Comparison of ENCODE assay signal across 15 mouse cellular contexts in the genomic region with DNA sequence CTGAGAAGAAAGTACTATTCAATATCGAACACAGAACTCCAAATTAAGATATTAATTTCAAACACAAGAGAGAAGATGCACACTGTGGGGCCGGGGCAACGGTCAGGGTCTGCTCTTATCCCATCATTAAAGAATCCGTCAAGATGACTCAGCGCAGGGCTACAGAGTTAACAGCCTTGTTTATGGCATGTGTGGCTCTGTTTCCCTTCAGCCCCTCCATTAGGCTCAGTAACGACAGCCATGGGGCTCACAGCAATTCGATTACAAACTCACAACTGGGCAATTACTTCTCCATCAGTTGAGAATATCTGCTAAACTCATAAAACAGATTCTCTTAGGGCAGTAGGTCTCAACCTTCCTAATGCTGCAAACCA.
"Had no signal": no experiment of that assay in that cellular context is flagged by ENCODE, and none has a peak within 500 bp of the region (broad histone marks: within the 10 kb centered on the region; RNA-seq: fewer than 3 reads in every experiment).

No protein-coding gene starts in this region.

- H3K4me3 ChIP-seq: layer of hippocampus, adult 2 months; limb, embryonic 15.5 days; liver, embryonic 12.5 days had no signal

- H3K27ac ChIP-seq: layer of hippocampus, adult 2 months; limb, embryonic 15.5 days; liver, embryonic 12.5 days had no signal

- H3K27me3 ChIP-seq: limb, embryonic 15.5 days; liver, embryonic 12.5 days had no signal

- DNase-seq: kidney, adult 18-20 months; kidney, adult 9 months; kidney, postnatal 14 days; kidney, postnatal 4 days; layer of hippocampus, adult 9-11 months; lung, adult 2 months; lung, postnatal 14 days; lung, postnatal 4 days; midbrain, embryonic 14.5 days; right cerebral cortex, postnatal 14 days; right cerebral cortex, postnatal 4 days had no signal

- ATAC-seq: liver, embryonic 12.5 days had no signal

- H3K36me3 ChIP-seq: limb, embryonic 15.5 days; liver, embryonic 12.5 days had no signal

- H3K9ac ChIP-seq: limb, embryonic 15.5 days; liver, embryonic 12.5 days had no signal

- H3K4me1 ChIP-seq: limb, embryonic 15.5 days had no signal

- H3K9me3 ChIP-seq: limb, embryonic 15.5 days; liver, embryonic 12.5 days had no signal

- H3K4me2 ChIP-seq: limb, embryonic 15.5 days; liver, embryonic 12.5 days; midbrain, embryonic 11.5 days had no signal
